Mouse (Mus musculus): ENCODE results near the gene Myo1a. TPM values are rescaled to one million over a fixed set of nuclear protein-coding genes. Genes with fewer than 3 reads are reported as not detected.
"Not testable (repeated sequence)": the region's sequence is repeated elsewhere in the genome, so short reads cannot be mapped to it uniquely, and the experiment has no call there.

Gene Myo1a
- polyA plus RNA-seq, 1 experiment, result 0.51 TPM

DNA sequence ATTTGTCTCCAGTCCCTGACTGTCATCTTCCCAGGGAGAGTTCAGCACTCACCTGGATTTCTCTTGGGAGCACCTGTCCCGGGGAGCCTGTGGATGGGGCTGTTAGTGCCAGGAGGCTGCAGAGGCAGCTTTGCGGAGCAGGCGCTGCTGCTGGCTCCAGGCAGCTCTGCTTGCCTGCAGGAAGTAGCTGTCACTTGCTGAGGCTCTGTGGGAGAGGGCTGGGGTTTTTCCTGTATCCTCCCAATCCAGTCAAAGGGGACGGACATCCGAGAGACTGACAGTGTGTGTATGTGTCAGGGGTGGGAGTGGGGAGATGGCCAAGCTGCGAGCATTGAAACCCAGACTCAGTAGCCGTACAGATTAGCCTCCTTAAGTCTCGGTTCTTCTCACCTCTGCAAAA is 46.6 kb downstream of the Myo1a start, which contains the start of gene Gpr182:
TSS of gene Gpr182 (minus strand) at position 185 of the 400 bp plus-strand sequence.
- H3K4me3 ChIP-seq (ENCODE audit: insufficient read depth, low read length), result no peak within 1 kb of the TSS
- no peak for TF ChIP-seq CTCF (IDR thresholded peaks at IDR 0.05; ENCODE audit: borderline replicate concordance, insufficient read depth, low read length)
- no peak for TF ChIP-seq POLR2A (IDR thresholded peaks at IDR 0.05; ENCODE audit: low read depth, low read length)
- H3K27ac ChIP-seq (ENCODE audit: insufficient read depth, low read length), result no peak within 1 kb of the TSS
- no peaks in the 10 kb centered on the region for H3K4me1 ChIP-seq (ENCODE audit: control insufficient read depth, insufficient read depth, low read length)

DNA sequence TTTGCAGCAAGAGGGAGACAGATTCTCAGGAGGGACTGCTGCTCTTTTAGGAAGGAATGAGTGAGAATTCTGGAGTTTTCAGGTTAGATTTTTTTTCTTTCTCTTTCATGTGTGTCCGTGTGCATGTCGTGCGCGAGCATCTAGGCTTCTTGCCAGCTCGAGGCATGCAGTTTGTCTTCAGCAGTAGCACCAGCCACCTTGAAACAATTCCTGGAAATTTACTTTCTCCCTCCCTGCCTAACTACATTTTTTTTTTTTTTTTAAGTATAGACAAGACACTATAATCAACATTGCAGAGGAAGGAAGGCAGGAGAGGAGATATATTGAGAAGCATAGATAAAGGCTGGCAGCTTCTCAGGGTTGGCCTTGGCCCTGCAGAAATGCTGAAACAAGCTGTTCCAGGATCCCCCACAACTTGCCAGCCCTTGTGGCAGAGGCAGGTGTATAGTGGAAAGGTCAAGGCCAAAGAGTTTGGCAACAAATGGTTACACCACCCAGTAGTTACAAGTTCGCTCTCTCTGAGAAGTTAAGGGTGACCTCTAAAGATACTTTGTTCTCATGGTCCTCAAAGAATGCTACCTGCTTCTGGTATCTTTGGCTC is 49.7 kb downstream of the Myo1a start:
- no peak overlapping the region for H3K4me3 ChIP-seq (ENCODE audit: insufficient read depth, low read length)
- no peak overlapping the region for H3K27ac ChIP-seq (ENCODE audit: insufficient read depth, low read length)
- H3K4me1 ChIP-seq (ENCODE audit: control insufficient read depth, insufficient read depth, low read length), result no peaks in the 10 kb centered on the region
- no peak for TF ChIP-seq CTCF (IDR thresholded peaks at IDR 0.05; ENCODE audit: borderline replicate concordance, insufficient read depth, low read length)
- no peak for TF ChIP-seq POLR2A (IDR thresholded peaks at IDR 0.05; ENCODE audit: low read depth, low read length)

DNA sequence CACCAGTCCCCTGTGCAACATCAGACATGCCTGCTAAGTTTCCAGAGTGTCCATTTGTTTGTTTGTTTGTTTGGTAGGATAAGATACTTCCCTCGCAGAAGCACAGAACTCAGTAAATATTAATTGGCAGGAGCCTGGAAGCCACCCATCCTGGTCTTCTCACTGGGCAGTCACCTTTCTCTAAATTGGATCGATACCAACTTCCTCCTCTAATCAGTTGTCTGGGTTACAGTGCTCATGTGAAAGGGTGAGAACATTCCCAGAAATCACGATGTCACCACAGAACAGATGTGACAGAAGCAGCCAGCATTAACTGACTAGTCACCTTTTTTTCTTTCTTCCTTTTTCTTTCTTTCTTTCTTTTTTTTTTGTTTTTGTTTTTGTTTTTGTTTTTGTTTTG is 50.3 kb downstream of the Myo1a start:
- H3K4me1 ChIP-seq (ENCODE audit: control insufficient read depth, insufficient read depth, low read length), result no peaks in the 10 kb centered on the region
- no peak overlapping the region for H3K27ac ChIP-seq (ENCODE audit: insufficient read depth, low read length)
- TF ChIP-seq CTCF (IDR thresholded peaks at IDR 0.05; ENCODE audit: borderline replicate concordance, insufficient read depth, low read length) (no peak), POLR2A (IDR thresholded peaks at IDR 0.05; ENCODE audit: low read depth, low read length) (no peak)
- no peak overlapping the region for H3K4me3 ChIP-seq (ENCODE audit: insufficient read depth, low read length)

DNA sequence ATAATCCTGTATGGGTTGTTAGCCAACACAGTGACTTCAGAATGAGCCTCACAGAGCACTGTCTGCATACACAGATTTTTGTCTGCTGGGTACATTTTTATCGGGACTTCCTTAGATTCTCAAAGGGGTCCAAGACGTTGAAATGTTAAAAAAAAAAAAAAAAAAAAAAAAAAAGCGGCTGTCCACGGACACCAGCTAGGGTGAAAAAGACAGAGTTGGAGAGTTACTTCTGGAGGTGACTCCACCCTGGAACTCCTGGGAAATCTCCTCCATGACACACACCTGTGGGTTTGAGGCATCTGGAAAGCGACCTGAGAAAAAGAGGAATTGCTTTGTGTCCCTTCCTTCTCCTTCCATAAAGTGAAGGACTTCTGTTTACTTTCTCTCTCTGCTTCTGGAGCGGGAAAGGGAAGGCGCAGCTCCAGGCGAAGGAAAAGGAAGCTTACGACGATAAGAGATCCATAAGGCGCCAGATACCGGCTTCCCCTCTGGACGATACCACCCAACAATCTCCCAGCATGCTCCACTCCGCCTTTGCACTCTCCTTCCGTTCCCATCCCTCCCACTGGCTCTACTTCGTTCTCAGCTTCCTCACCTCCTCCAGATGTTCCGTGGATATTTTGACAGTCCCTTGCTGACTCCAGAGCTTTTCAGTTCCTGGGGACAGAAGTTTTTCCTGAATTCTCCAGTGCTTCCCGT is 50.9 kb downstream of the Myo1a start:
- no peak overlapping the region for H3K4me3 ChIP-seq (ENCODE audit: insufficient read depth, low read length)
- H3K27ac ChIP-seq (ENCODE audit: insufficient read depth, low read length), result no peak overlapping the region
- H3K4me1 ChIP-seq (ENCODE audit: control insufficient read depth, insufficient read depth, low read length), result no peaks in the 10 kb centered on the region
- TF ChIP-seq POLR2A (IDR thresholded peaks at IDR 0.05; ENCODE audit: low read depth, low read length) (no peak), CTCF (IDR thresholded peaks at IDR 0.05; ENCODE audit: borderline replicate concordance, insufficient read depth, low read length) (no peak)

DNA sequence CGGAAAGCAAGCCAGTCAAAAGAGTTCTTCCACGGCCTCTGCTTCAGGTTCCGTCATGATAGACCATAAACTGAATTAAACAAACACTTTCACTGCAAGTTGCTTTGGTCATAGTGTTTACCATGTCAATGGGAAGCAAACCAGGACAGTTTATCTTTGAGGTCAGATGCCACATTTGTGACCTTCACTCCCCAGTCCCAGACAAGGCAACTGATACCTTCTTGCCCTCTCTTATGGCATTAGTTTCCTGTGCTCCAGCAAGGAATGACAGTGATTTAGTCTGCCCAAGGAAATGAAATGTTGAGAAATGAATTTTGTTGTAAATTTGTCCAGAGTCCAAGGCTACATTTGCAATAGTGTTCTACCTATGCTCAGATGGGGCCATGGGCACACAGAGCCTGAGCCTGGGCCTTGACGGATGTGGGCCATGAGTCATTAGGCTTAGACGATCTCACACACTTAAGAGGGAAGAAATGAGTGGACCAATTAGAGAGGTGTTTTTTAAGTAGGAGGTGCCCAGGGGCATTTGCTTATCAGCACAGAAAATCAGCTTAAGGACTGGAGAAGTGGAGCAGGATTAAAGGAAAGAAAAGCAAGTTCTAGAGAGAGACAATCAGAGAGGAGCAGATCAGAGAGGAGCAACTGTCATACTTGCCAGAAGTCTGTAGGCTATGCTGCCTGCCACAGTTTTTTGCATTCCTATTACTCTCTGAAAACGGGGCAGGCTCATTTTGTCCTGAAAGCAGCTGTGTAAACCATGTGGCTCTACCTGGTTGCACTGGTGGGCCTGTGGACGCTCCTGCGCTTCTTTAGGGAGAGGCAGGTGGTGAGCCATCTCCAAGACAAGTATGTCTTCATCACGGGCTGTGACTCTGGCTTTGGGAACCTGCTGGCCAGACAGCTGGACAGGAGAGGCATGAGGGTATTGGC is 54.5 kb downstream of the Myo1a start, which contains the start of the genes Rdh1 and Rdh16f1:
TSS of gene Rdh1 (plus strand) at position 541 of the 930 bp plus-strand sequence.
TSS of gene Rdh16f1 (plus strand) at position 607 of the 930 bp plus-strand sequence.
- TF ChIP-seq POLR2A (IDR thresholded peaks at IDR 0.05; ENCODE audit: low read depth, low read length), result no peak
- no peak for TF ChIP-seq CTCF (IDR thresholded peaks at IDR 0.05; ENCODE audit: borderline replicate concordance, insufficient read depth, low read length)
- no peak within 1 kb of the TSS for H3K27ac ChIP-seq (ENCODE audit: insufficient read depth, low read length)

DNA sequence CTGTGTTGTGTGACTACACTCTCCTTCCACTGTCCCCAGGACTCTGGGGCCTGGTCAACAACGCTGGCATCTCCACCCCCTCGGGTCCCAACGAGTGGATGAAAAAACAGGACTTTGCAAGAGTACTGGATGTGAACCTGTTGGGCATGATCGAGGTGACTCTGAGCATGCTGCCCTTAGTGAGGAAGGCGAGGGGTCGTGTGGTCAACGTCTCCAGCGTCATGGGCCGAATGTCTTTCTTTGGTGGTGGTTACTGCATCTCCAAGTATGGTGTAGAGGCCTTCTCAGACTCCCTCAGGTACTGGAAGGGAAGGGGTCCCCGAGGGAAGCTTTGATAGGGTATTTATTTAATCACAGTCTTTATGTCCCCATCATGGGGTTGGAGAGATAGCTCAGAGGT is 58.0 kb downstream of the Myo1a start:
- H3K4me3 ChIP-seq (ENCODE audit: insufficient read depth, low read length); H3K27ac ChIP-seq (ENCODE audit: insufficient read depth, low read length); H3K4me1 ChIP-seq (ENCODE audit: control insufficient read depth, insufficient read depth, low read length): not testable (repeated sequence)

More for the DNA sequence above, 54.5 kb downstream of the Myo1a start, which contains the start of the genes Rdh1 and Rdh16f1:
- H3K4me3 ChIP-seq (ENCODE audit: insufficient read depth, low read length), result no peak within 1 kb of the TSS
- no peaks in the 10 kb centered on the region for H3K4me1 ChIP-seq (ENCODE audit: control insufficient read depth, insufficient read depth, low read length)

DNA sequence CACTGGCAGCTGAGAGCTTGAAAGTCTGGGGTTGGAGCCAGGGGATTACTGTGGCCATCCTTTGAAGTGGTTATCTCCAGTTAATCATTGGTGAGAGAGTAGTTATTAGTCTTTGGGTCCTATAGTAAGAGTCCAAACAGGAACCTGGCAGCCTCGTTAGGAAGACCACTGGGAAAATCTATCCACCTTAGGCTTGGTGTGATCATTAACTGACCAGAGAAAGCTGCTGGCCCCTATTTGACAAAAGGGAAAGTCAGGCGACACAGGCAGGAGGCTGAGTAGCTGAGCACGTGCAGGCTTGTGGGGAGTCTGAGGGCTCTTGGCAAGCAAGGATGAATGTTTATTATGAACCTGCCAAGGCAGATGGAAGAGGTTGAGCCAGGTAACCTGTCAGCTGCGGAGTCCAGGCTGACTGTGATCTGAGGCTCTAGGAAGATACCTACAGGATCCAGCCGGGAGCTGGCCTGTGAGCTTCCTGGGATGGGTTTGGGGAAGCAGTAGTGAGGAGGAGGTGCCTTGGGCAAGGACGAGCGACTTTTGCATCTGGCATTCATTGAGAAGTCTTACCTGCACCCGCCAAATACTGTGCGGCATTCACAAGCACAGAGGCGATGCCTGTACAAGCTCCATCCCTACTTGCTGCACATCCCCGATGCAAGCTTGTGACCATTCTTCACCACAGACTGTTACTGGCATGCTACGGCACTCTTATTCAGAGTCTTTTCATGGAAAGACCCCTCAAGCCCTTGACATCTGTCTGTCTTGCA is 59.1 kb downstream of the Myo1a start:
- Histone ChIP-seq H3K27ac (ENCODE audit: insufficient read depth, low read length) (no peak overlapping the region), H3K4me3 (ENCODE audit: insufficient read depth, low read length) (no peak overlapping the region), H3K4me1 (ENCODE audit: control insufficient read depth, insufficient read depth, low read length) (no peaks in the 10 kb centered on the region)
- TF ChIP-seq POLR2A (IDR thresholded peaks at IDR 0.05; ENCODE audit: low read depth, low read length) (no peak), CTCF (IDR thresholded peaks at IDR 0.05; ENCODE audit: borderline replicate concordance, insufficient read depth, low read length) (no peak)

DNA sequence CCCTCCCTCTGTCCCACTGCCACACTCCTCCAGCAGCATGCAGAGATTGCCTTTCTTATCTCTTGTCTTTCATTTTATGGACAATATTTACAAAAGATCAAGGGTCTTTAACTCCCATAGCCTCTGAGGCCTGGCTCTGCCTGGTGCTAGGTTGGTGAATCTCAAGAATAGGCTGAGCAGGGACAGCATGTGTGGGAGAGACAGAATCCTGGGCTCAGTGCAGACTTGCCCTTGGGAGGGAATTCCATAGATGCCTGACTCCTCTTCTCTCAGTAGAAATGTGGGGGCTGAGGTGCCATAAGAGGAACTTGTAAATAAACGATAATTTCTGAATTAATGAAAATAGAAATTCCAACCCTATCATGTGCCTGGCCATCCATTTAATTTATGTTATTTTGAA is 61.6 kb downstream of the Myo1a start:
- Histone ChIP-seq H3K27ac (ENCODE audit: insufficient read depth, low read length) (no peak overlapping the region), H3K4me3 (ENCODE audit: insufficient read depth, low read length) (no peak overlapping the region), H3K4me1 (ENCODE audit: control insufficient read depth, insufficient read depth, low read length) (no peaks in the 10 kb centered on the region)
- no peak for TF ChIP-seq CTCF (IDR thresholded peaks at IDR 0.05; ENCODE audit: borderline replicate concordance, insufficient read depth, low read length)
- no peak for TF ChIP-seq POLR2A (IDR thresholded peaks at IDR 0.05; ENCODE audit: low read depth, low read length)

Other genes with a start within 250 kb of the Myo1a start
- 3.9 TPM in 2 replicates for gene Stac3, start 203.5 kb upstream of the Myo1a start, polyA plus RNA-seq (2011; ENCODE audit: insufficient read length, low read depth, missing spikeins)
- gene Ndufa4l2, start 190.2 kb upstream of the Myo1a start, polyA plus RNA-seq (2011; ENCODE audit: insufficient read length, low read depth, missing spikeins), result 1.4 and 3.4 TPM in 2 replicates
- gene Shmt2, start 182.7 kb upstream of the Myo1a start, polyA plus RNA-seq (2011; ENCODE audit: insufficient read length, low read depth, missing spikeins), result 147 and 169 TPM in 2 replicates
- gene Nxph4, start 170.6 kb upstream of the Myo1a start, polyA plus RNA-seq (2011; ENCODE audit: insufficient read length, low read depth, missing spikeins), result 1.1 and 1.8 TPM in 2 replicates
- 387 and 453 TPM in 2 replicates for gene Lrp1, start 84.0 kb upstream of the Myo1a start, polyA plus RNA-seq (2011; ENCODE audit: insufficient read length, low read depth, missing spikeins)
- gene Stat6, start 62.2 kb upstream of the Myo1a start, polyA plus RNA-seq (2011; ENCODE audit: insufficient read length, low read depth, missing spikeins), result 55.1 and 55.8 TPM in 2 replicates
- 8.5 and 10.6 TPM in 2 replicates for gene Nemp1, start 38.3 kb upstream of the Myo1a start, polyA plus RNA-seq (2011; ENCODE audit: insufficient read length, low read depth, missing spikeins)
- gene Nab2, start 36.6 kb upstream of the Myo1a start, polyA plus RNA-seq (2011; ENCODE audit: insufficient read length, low read depth, missing spikeins), result 69.7 and 77.8 TPM in 2 replicates
- not detected in 2 replicates for gene Tac2, start 19.3 kb downstream of the Myo1a start, polyA plus RNA-seq (2011; ENCODE audit: insufficient read length, low read depth, missing spikeins)
- 5.4 and 5.8 TPM in 2 replicates for gene Zbtb39, start 34.4 kb downstream of the Myo1a start, polyA plus RNA-seq (2011; ENCODE audit: insufficient read length, low read depth, missing spikeins)
- not detected in 2 replicates for gene Gpr182, start 46.6 kb downstream of the Myo1a start, polyA plus RNA-seq (2011; ENCODE audit: insufficient read length, low read depth, missing spikeins)
- gene Rdh1, start 54.6 kb downstream of the Myo1a start, polyA plus RNA-seq (2011; ENCODE audit: insufficient read length, low read depth, missing spikeins), result 0.17 and 0.30 TPM in 2 replicates
- not detected in 2 replicates for gene Rdh16f1, start 54.6 kb downstream of the Myo1a start, polyA plus RNA-seq (2011; ENCODE audit: insufficient read length, low read depth, missing spikeins)
- 0.76 and 0.78 TPM in 2 replicates for gene Rdh9, start 71.2 kb downstream of the Myo1a start, polyA plus RNA-seq (2011; ENCODE audit: insufficient read length, low read depth, missing spikeins)
- 0.18 TPM in 1 of 2 replicates, not detected in the other for gene Rdh16, start 96.0 kb downstream of the Myo1a start, polyA plus RNA-seq (2011; ENCODE audit: insufficient read length, low read depth, missing spikeins)
- not detected in 2 replicates for gene Rdh19, start 144.8 kb downstream of the Myo1a start, polyA plus RNA-seq (2011; ENCODE audit: insufficient read length, low read depth, missing spikeins)
- not detected in 2 replicates for gene Rdh16f2, start 161.3 kb downstream of the Myo1a start, polyA plus RNA-seq (2011; ENCODE audit: insufficient read length, low read depth, missing spikeins)
- not detected in 2 replicates for gene Rdh7, start 183.6 kb downstream of the Myo1a start, polyA plus RNA-seq (2011; ENCODE audit: insufficient read length, low read depth, missing spikeins)
- gene Sdr9c7, start 193.3 kb downstream of the Myo1a start, polyA plus RNA-seq (2011; ENCODE audit: insufficient read length, low read depth, missing spikeins), result not detected in 2 replicates

All from embryonic fibroblast, embryonic 13.5 days (primary cell).